Mouse (Mus musculus): Measurements from ENCODE around the gene Rpl9-ps1.

DNA sequence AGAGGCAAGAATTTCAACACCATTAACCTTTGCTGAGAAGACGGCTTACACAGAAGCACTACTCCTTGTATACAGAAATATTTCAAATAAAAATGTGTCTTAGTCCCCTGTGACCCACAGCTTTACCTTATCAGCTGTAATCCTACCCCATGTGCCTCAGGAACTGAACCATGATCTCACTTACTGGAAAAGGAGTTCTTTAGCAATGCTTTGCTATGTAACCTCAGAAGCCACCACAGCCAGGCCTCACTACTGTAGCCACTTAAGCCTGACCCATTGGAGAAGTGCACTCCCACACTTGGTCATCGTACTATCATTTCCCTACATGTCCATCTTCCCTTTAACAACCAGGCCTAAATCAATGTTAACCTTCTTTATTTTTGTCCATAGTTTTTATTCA lies 44.8 kb downstream of the Rpl9-ps1 start:
- no peak for TF ChIP-seq CTCF (IDR thresholded peaks at IDR 0.05; ENCODE audit: low read depth, low read length)
- TF ChIP-seq POLR2A (IDR thresholded peaks at IDR 0.05; ENCODE audit: borderline replicate concordance, low read depth, low read length), result no peak
